Mouse (Mus musculus) CH12.LX (cell line): ENCODE results near the gene Pink1. TPM values are rescaled to one million over a fixed set of nuclear protein-coding genes. Genes with fewer than 3 reads are reported as not detected.

Experiments used
- DNase-seq: peaks from one replicate; pipeline ENCODE4 v3.0.0-alpha.2; 2013; ENCODE audit errors: extremely low read depth
- H3K27ac ChIP-seq: 2 replicates; pipeline ENCODE4 v1.5.1; 2012; ENCODE audit warnings: low read depth, mild to moderate bottlenecking, control low read depth, moderate library complexity; ENCODE audit not compliant: insufficient read depth
- H3K27me3 ChIP-seq: replicated peaks from 2 replicates; pipeline ENCODE3; 2012; ENCODE audit warnings: inconsistent platforms
- H3K36me3 ChIP-seq, 2 experiments: replicated peaks in 1 of 2; 2 replicates each; pipeline versions ENCODE3 to v1.6.1; 2012; ENCODE audit warnings: inconsistent platforms in 1 of 2, low read length in 1 of 2, mild to moderate bottlenecking in 1 of 2, mixed read lengths in 1 of 2, moderate library complexity in 1 of 2; ENCODE audit not compliant: control insufficient read depth in 1 of 2, insufficient read depth in 1 of 2
- H3K4me1 ChIP-seq, 2 experiments: 2 replicates each; pipeline ENCODE4 v1.6.1; 2012; ENCODE audit warnings: inconsistent platforms in 1 of 2, moderate library complexity in 1 of 2; ENCODE audit not compliant: insufficient read depth in 2 of 2, control insufficient read depth in 1 of 2
- H3K4me2 ChIP-seq: 2 replicates; pipeline ENCODE4 v1.6.1; 2012; ENCODE audit warnings: low read depth, mild to moderate bottlenecking, control low read depth; ENCODE audit not compliant: poor library complexity, insufficient read depth, severe bottlenecking
- H3K4me3 ChIP-seq, 3 experiments: fragments of 150-350 bp in 1 of 3; sonication (generic) in 1 of 3; replicated peaks in 1 of 3; 2 replicates each; pipeline versions ENCODE3 to v1.5.1; 2011 to 2012; ENCODE audit warnings: low read depth in 2 of 3, low read length in 2 of 3, mild to moderate bottlenecking in 2 of 3, moderate library complexity in 2 of 3, control low read depth in 1 of 3, improper control_type of control experiment in 1 of 3, inconsistent platforms in 1 of 3, mixed read lengths in 1 of 3; ENCODE audit not compliant: poor library complexity in 1 of 3
- H3K79me2 ChIP-seq: replicated peaks from 2 replicates; pipeline ENCODE4 v1.6.1; 2012; ENCODE audit warnings: mild to moderate bottlenecking, moderate library complexity; ENCODE audit not compliant: control insufficient read depth, poor library complexity, insufficient read depth, severe bottlenecking; ENCODE audit errors: extremely low read depth
- H3K9ac ChIP-seq: 2 replicates; pipeline ENCODE4 v1.6.1; 2012; ENCODE audit warnings: low read depth, mild to moderate bottlenecking, control low read depth, moderate library complexity; ENCODE audit not compliant: insufficient read depth
- H3K9me3 ChIP-seq: replicated peaks from 2 replicates; pipeline ENCODE3; 2012; ENCODE audit warnings: low read length, inconsistent platforms, mixed read lengths
- BHLHE40 ChIP-seq: IDR thresholded peaks from 2 replicates; pipeline ENCODE4 v1.6.1; 2011; ENCODE audit warnings: mild to moderate bottlenecking, low read depth, low read length, improper control_type of control experiment
- CTCF ChIP-seq, 2 experiments: IDR thresholded peaks in 1 of 2; conservative IDR thresholded peaks in 1 of 2; 2 replicates each; pipeline ENCODE4 v1.5.1; 2011 to 2012; ENCODE audit warnings: low read depth in 2 of 2, low read length in 2 of 2, improper control_type of control experiment in 1 of 2, inconsistent platforms in 1 of 2, mild to moderate bottlenecking in 1 of 2, moderate library complexity in 1 of 2
- KAT2A ChIP-seq: IDR thresholded peaks from 2 replicates; pipeline ENCODE4 v1.6.1; 2012; ENCODE audit warnings: low read length, improper control_type of control experiment, inconsistent platforms; ENCODE audit not compliant: insufficient replicate concordance
- MAFK ChIP-seq: IDR thresholded peaks from 2 replicates; pipeline ENCODE4 v1.6.1; 2011; ENCODE audit warnings: low read length, improper control_type of control experiment; ENCODE audit not compliant: insufficient replicate concordance
- MXI1 ChIP-seq: IDR thresholded peaks from 2 replicates; pipeline ENCODE4 v1.6.1; 2011; ENCODE audit warnings: mild to moderate bottlenecking, low read depth, low read length, improper control_type of control experiment
- NELFE ChIP-seq: IDR thresholded peaks from 2 replicates; pipeline ENCODE4 v1.6.1; 2011; ENCODE audit warnings: low read depth, low read length, improper control_type of control experiment
- NRF1 ChIP-seq: IDR thresholded peaks from 2 replicates; pipeline ENCODE4 v1.6.1; 2014; ENCODE audit warnings: low read depth, mild to moderate bottlenecking, inconsistent platforms, low read length, improper control_type of control experiment, moderate library complexity
- POLR2A ChIP-seq: IDR thresholded peaks from 2 replicates; pipeline ENCODE4 v1.6.1; 2011; ENCODE audit warnings: low read depth, mild to moderate bottlenecking, improper control_type of control experiment, low read length
- RAD21 ChIP-seq: IDR thresholded peaks from 2 replicates; pipeline ENCODE4 v1.6.1; 2011; ENCODE audit warnings: low read depth, mild to moderate bottlenecking, low read length, improper control_type of control experiment, moderate library complexity
- RCOR1 ChIP-seq: conservative IDR thresholded peaks from 2 replicates; pipeline ENCODE4 v1.6.1; 2012; ENCODE audit warnings: low read depth, mild to moderate bottlenecking, inconsistent platforms, low read length, improper control_type of control experiment
- SIN3A ChIP-seq: IDR thresholded peaks from 2 replicates; pipeline ENCODE4 v1.6.1; 2012; ENCODE audit warnings: low read length, improper control_type of control experiment, inconsistent platforms
- SMC3 ChIP-seq: IDR thresholded peaks from 2 replicates; pipeline ENCODE4 v1.6.1; 2011; ENCODE audit warnings: low read depth, low read length, improper control_type of control experiment
- TBP ChIP-seq: conservative IDR thresholded peaks from 2 replicates; pipeline ENCODE4 v1.6.1; 2011; ENCODE audit warnings: low read depth, low read length, improper control_type of control experiment
- USF2 ChIP-seq: conservative IDR thresholded peaks from 2 replicates; pipeline ENCODE4 v1.6.1; 2011; ENCODE audit warnings: low read depth, low read length, improper control_type of control experiment
- ZKSCAN1 ChIP-seq: IDR thresholded peaks from 2 replicates; pipeline ENCODE4 v1.6.1; 2012; ENCODE audit warnings: low read depth, inconsistent platforms, low read length, improper control_type of control experiment, borderline replicate concordance
- ZNF384 ChIP-seq: IDR thresholded peaks from 2 replicates; pipeline ENCODE4 v1.6.1; 2012; ENCODE audit warnings: low read depth, low read length, improper control_type of control experiment, inconsistent platforms
- dilution Hi-C: fragments of 300-500 bp; cut with MboI; formaldehyde crosslinking; loops from 2 replicates; pipeline ENCODE4 v1.14.3; 2020; ENCODE audit warnings: low sequenced_read_pairs; ENCODE audit not compliant: extremely low pct_unique_long_range_greater_than_20kb, extremely low pct_ligation_motif_present
- in situ Hi-C: fragments of 300-500 bp; cut with MboI; formaldehyde crosslinking; loops from 3 replicates; pipeline ENCODE4 v1.14.3; 2019; ENCODE audit warnings: low sequenced_read_pairs, low pct_ligation_motif_present, low pct_unique_long_range_greater_than_20kb, mixed read lengths
- polyA plus RNA-seq: library from polyadenylated mRNA; unstranded; fragments of >175 nt; gene quantifications from 2 replicates; pipeline ENCODE4 v1.2.1, GENCODE M21; 2012; ENCODE audit warnings: low read depth; ENCODE audit not compliant: insufficient read length
- total RNA-seq, 2 experiments: library from RNA; depleted of rRNA; stranded (reverse); fragments of 300-350 nt in 1 of 2; fragments of >200 nt in 1 of 2; gene quantifications; 2 replicates each; pipeline ENCODE4 v1.2.3; 2012 to 2014

The Pink1 gene
- total and polyA plus RNA-seq, 3 experiments: 7.1 to 10.8 (median 7.2) TPM

DNA sequence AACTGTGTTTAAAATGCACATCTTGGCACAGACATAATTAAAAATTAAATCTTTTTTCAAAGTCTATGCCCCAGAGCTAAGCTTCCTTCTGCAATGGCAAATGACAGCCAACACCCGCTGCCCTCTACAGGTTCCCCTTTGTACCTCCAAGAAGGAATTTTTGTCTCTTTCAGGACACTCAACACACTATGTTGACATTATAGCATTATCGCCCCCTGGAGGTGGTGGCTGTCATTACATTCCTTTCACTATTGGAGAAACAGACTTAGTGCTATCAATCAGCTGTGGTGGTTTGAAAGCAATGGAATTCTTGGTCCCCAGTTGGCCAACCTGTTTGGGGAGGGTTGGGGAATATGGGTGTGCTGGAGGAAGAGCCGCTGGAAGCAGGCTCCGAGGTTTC, 13.9 kb upstream of the Pink1 start:
- Histone ChIP-seq H3K27ac (no peak overlapping the region), H3K9me3 (no peaks in the 10 kb centered on the region), H3K79me2 (no peaks in the 10 kb centered on the region)
- in situ Hi-C loops: no loop called here
- TF ChIP-seq SMC3 (peak; percentile 26), KAT2A (no peak), CTCF (conservative IDR thresholded peaks at IDR 0.05 in 1 of 2, IDR thresholded peaks at IDR 0.05 in 1 of 2; ENCODE audit: low read depth in 2 of 2, low read length in 2 of 2) (peak; percentile 60 to 71)
- TF ChIP-seq, all 38 proteins: peak for 2
- Histone ChIP-seq H3K9ac (no peak overlapping the region), H3K4me1 (peaks cover 0 to 8% of the 10 kb centered on the region in 2 experiments; a peak in 2 of 4 replicates), H3K36me3 (no peaks in the 10 kb centered on the region), H3K4me3 (no peak overlapping the region), H3K4me2 (no peak overlapping the region), H3K27me3 (peaks cover 81% of the 10 kb centered on the region)
- dilution Hi-C loops: no loop called here
- DNase-seq: peak; percentile 43

DNA sequence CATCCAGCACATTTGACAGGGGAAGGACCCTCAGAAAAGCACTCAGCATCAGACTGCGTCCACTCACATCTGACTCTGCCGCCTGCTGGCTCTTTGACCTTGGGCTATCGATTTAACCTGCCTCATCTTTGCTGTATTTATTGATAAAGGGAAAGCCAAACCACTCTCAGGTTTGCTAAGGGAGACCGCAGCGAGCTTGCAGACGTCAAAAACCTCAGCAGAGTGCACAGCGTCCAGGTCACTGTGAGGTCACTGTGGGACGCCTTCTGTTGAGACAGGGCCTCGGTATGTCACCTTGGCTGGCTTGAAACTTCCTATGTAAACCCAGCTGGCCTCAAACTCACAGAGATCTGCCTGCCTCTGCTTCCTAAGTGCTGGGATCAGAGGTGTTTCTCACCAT, 11.2 kb upstream of the Pink1 start:
- H3K4me2 ChIP-seq: no peak overlapping the region
- no peak for DNase-seq
- H3K36me3 ChIP-seq: no peaks in the 10 kb centered on the region
- dilution Hi-C loops: no loop called here
- peaks cover 0 to 8% of the 10 kb centered on the region in 2 experiments; a peak in 2 of 4 replicates for H3K4me1 ChIP-seq
- in situ Hi-C loops: no loop called here
- no peaks in the 10 kb centered on the region for H3K79me2 ChIP-seq
- H3K9me3 ChIP-seq: peaks cover 5% of the 10 kb centered on the region
- TF ChIP-seq SIN3A (no peak), MAFK (no peak), SMC3 (no peak), TBP (no peak), RCOR1 (no peak), KAT2A (no peak), BHLHE40 (no peak), USF2 (no peak), MXI1 (no peak), ZKSCAN1 (no peak), ZNF384 (no peak), NELFE (no peak), NRF1 (no peak), POLR2A (no peak), RAD21 (no peak)
- peaks cover 84% of the 10 kb centered on the region for H3K27me3 ChIP-seq
- no peak overlapping the region for H3K9ac ChIP-seq
- no peak overlapping the region for H3K4me3 ChIP-seq
- H3K27ac ChIP-seq: no peak overlapping the region
